In genomic region chr2:143131098-143131646, GRCm38 (mm10) we compare ENCODE assay signal across 8 mouse cellular contexts. TPM values are rescaled to one million over a fixed set of nuclear protein-coding genes. Genes with fewer than 3 reads are reported as not detected.
DNase-seq lines count a peak whose midpoint lies in the region; ATAC-seq and TF ChIP-seq lines count a peak whose summit lies in the region.
"Had no signal": no experiment of that assay in that cellular context is flagged by ENCODE, and none has a peak within 500 bp of the region (broad histone marks: within the 10 kb centered on the region; RNA-seq: fewer than 3 reads in every experiment).

No protein-coding gene starts in this region.

- H3K4me3 ChIP-seq in kidney, postnatal 0 days (replicated peaks; ENCODE audit: low read depth, low read length): no peak overlapping the region
- no peak overlapping the region for H3K4me3 ChIP-seq in stomach, embryonic 16.5 days (replicated peaks; ENCODE audit: low read length)
- no peak overlapping the region for H3K4me3 ChIP-seq in stomach, postnatal 0 days (ENCODE audit: low read depth, low read length)
- H3K4me3 ChIP-seq: limb, embryonic 13.5 days had no signal

- peak; percentile 16 for DNase-seq in kidney, postnatal 0 days (ENCODE audit: low spot score)
- no peak for DNase-seq in kidney, adult 8-10 months
- DNase-seq in stomach, postnatal 0 days (ENCODE audit: low spot score): no peak
- DNase-seq in cerebellum, postnatal 10 days: peak; percentile 64 to 69
- DNase-seq in spleen, postnatal 14 days (ENCODE audit: low spot score in 2 of 2): no peak
- no peak for DNase-seq in frontal cortex, postnatal 25 days (ENCODE audit: low spot score in 2 of 2)

- no peak overlapping the region for H3K9ac ChIP-seq in kidney, postnatal 0 days (ENCODE audit: low read depth, low read length)
- no peak overlapping the region for H3K9ac ChIP-seq in stomach, embryonic 16.5 days (ENCODE audit: low read length)
- H3K9ac ChIP-seq in stomach, postnatal 0 days (ENCODE audit: low read length): no peak overlapping the region
- H3K9ac ChIP-seq: limb, embryonic 13.5 days had no signal

- TF ChIP-seq CTCF in kidney, postnatal 0 days (IDR thresholded peaks at IDR 0.05; ENCODE audit: low read depth): no peak
- no peak for TF ChIP-seq CTCF in stomach, postnatal 0 days (IDR thresholded peaks at IDR 0.05; ENCODE audit: low read depth)

- no peaks in the 10 kb centered on the region for H3K27me3 ChIP-seq in kidney, postnatal 0 days (ENCODE audit: insufficient read depth, low read length)
- no peaks in the 10 kb centered on the region for H3K27me3 ChIP-seq in stomach, embryonic 16.5 days (ENCODE audit: control insufficient read depth, insufficient read depth, low read length)
- no peaks in the 10 kb centered on the region for H3K27me3 ChIP-seq in stomach, postnatal 0 days (ENCODE audit: control insufficient read depth, insufficient read depth, low read length)
- H3K27me3 ChIP-seq: limb, embryonic 13.5 days had no signal

- no peak overlapping the region for H3K4me2 ChIP-seq in kidney, postnatal 0 days (ENCODE audit: low read length)
- no peak overlapping the region for H3K4me2 ChIP-seq in stomach, embryonic 16.5 days (ENCODE audit: low read depth, low read length)
- no peak overlapping the region for H3K4me2 ChIP-seq in stomach, postnatal 0 days (replicated peaks; ENCODE audit: low read depth)
- H3K4me2 ChIP-seq: limb, embryonic 13.5 days had no signal

- H3K4me1 ChIP-seq in kidney, postnatal 0 days (replicated peaks; ENCODE audit: insufficient read depth, low read length): no peaks in the 10 kb centered on the region
- no peaks in the 10 kb centered on the region for H3K4me1 ChIP-seq in stomach, embryonic 16.5 days (ENCODE audit: control insufficient read depth, insufficient read depth, low read length)
- no peaks in the 10 kb centered on the region for H3K4me1 ChIP-seq in stomach, postnatal 0 days (replicated peaks; ENCODE audit: control insufficient read depth, insufficient read depth)

- H3K9me3 ChIP-seq in kidney, postnatal 0 days (replicated peaks; ENCODE audit: low read length): no peaks in the 10 kb centered on the region
- no peaks in the 10 kb centered on the region for H3K9me3 ChIP-seq in stomach, embryonic 16.5 days (replicated peaks; ENCODE audit: control insufficient read depth, low read length)
- no peaks in the 10 kb centered on the region for H3K9me3 ChIP-seq in stomach, postnatal 0 days (ENCODE audit: control insufficient read depth, low read length)
- H3K9me3 ChIP-seq: limb, embryonic 13.5 days had no signal

- no peak for TF ChIP-seq EP300 in stomach, postnatal 0 days (optimal IDR thresholded peaks at IDR 0.05)

- WGBS in kidney, postnatal 0 days: 65% methylated on average over 5 of the region's 5 CpGs
- 52% methylated on average over 5 of the region's 5 CpGs for WGBS in stomach, embryonic 16.5 days
- WGBS in stomach, postnatal 0 days: 59% methylated on average over 5 of the region's 5 CpGs

- no peaks in the 10 kb centered on the region for H3K36me3 ChIP-seq in kidney, postnatal 0 days (ENCODE audit: insufficient read depth, low read length)
- no peaks in the 10 kb centered on the region for H3K36me3 ChIP-seq in stomach, embryonic 16.5 days (ENCODE audit: control insufficient read depth, insufficient read depth, low read length)
- no peaks in the 10 kb centered on the region for H3K36me3 ChIP-seq in stomach, postnatal 0 days (ENCODE audit: control insufficient read depth, insufficient read depth, low read length)
- H3K36me3 ChIP-seq: limb, embryonic 13.5 days had no signal

- H3K27ac ChIP-seq in kidney, postnatal 0 days: no peak overlapping the region
- H3K27ac ChIP-seq in stomach, embryonic 16.5 days (ENCODE audit: low read length): no peak overlapping the region
- no peak overlapping the region for H3K27ac ChIP-seq in stomach, postnatal 0 days (replicated peaks)
- H3K27ac ChIP-seq: limb, embryonic 13.5 days had no signal

- ATAC-seq in kidney, postnatal 0 days (replicated peaks; ENCODE audit: low FRiP score, low read depth): no peak
- ATAC-seq in stomach, embryonic 16.5 days (ENCODE audit: insufficient read depth, low FRiP score): 0 out of 2 replicates have a peak, but pooled peaks have one; percentile 10
- ATAC-seq in stomach, postnatal 0 days (ENCODE audit: low FRiP score, low TSS enrichment): no peak

RNA-seq across cellular contexts. Expression of gene Otor, which starts 52.9 kb away (rescaled TPM):
- not detected in 2 replicates for polyA plus RNA-seq in kidney, postnatal 0 days (2015; fragmentation: Nextera tagmentation; extraction: Ambion mirVana)
- polyA plus RNA-seq in stomach, embryonic 16.5 days (2015; fragmentation: Nextera tagmentation; extraction: Ambion mirVana): 0.65 and 0.94 TPM in 2 replicates
- polyA plus RNA-seq in stomach, postnatal 0 days (2015; fragmentation: Nextera tagmentation; extraction: Ambion mirVana): 0.48 and 0.59 TPM in 2 replicates

Comparison
In these comparisons a context has a peak if more than half of its experiments do, and no peak if none do; other contexts are left out.
1. DNase-seq: peak in kidney, postnatal 0 days (single experiment) and cerebellum, postnatal 10 days (2 of 2); none in kidney, adult 8-10 months (0 of 2), stomach, postnatal 0 days (single experiment), spleen, postnatal 14 days (0 of 2) and frontal cortex, postnatal 25 days (0 of 2).